11 mouse cellular contexts compared by ENCODE assay signal in genomic region chr9:56572534-56573479, GRCm38 (mm10).
DNase-seq lines count a peak whose midpoint lies in the region; ATAC-seq and TF ChIP-seq lines count a peak whose summit lies in the region.
"Had no signal": no experiment of that assay in that cellular context is flagged by ENCODE, and none has a peak within 500 bp of the region (broad histone marks: within the 10 kb centered on the region; RNA-seq: fewer than 3 reads in every experiment).

No protein-coding gene starts in this region.

- H3K27me3 ChIP-seq in embryonic facial prominence, embryonic 11.5 days (ENCODE audit: control insufficient read depth, insufficient read depth, low read length): no peaks in the 10 kb centered on the region
- no peaks in the 10 kb centered on the region for H3K27me3 ChIP-seq in hindbrain, embryonic 15.5 days
- peaks cover 17% of the 10 kb centered on the region for H3K27me3 ChIP-seq in myocyte (ENCODE audit: control insufficient read depth, insufficient read depth, insufficient read length)

- no peaks in the 10 kb centered on the region for H3K36me3 ChIP-seq in embryonic facial prominence, embryonic 11.5 days (replicated peaks; ENCODE audit: control insufficient read depth, insufficient read depth, low read depth, low read length)
- H3K36me3 ChIP-seq in hindbrain, embryonic 15.5 days: no peaks in the 10 kb centered on the region
- H3K36me3 ChIP-seq in myocyte (ENCODE audit: control insufficient read depth, insufficient read depth): no peaks in the 10 kb centered on the region

- H3K27ac ChIP-seq in embryonic facial prominence, embryonic 11.5 days (replicated peaks; ENCODE audit: low read depth, low read length): no peak overlapping the region
- H3K27ac ChIP-seq in hindbrain, embryonic 15.5 days (replicated peaks): peak overlapping the region; percentile 74
- H3K27ac ChIP-seq: heart, adult 2 months; macrophage had no signal

- 51% methylated on average over 23 of the region's 23 CpGs for WGBS in embryonic facial prominence, embryonic 11.5 days
- 36% methylated on average over 23 of the region's 23 CpGs for whole genome bisulfite sequencing in hindbrain, embryonic 15.5 days

- peaks cover 2% of the 10 kb centered on the region; the same call in 1 of the 2 replicates for H3K4me1 ChIP-seq in embryonic facial prominence, embryonic 11.5 days (ENCODE audit: control insufficient read depth, insufficient read depth, low read length)
- peaks cover 22% of the 10 kb centered on the region for H3K4me1 ChIP-seq in hindbrain, embryonic 15.5 days (replicated peaks)

- H3K9me3 ChIP-seq in embryonic facial prominence, embryonic 11.5 days (replicated peaks; ENCODE audit: control insufficient read depth, low read length): no peaks in the 10 kb centered on the region
- H3K9me3 ChIP-seq in hindbrain, embryonic 15.5 days: no peaks in the 10 kb centered on the region

- H3K4me2 ChIP-seq in embryonic facial prominence, embryonic 11.5 days (ENCODE audit: low read depth, low read length): no peak overlapping the region
- H3K4me2 ChIP-seq in hindbrain, embryonic 15.5 days: peak overlapping the region; percentile 28
- peak overlapping the region; percentile 44 for H3K4me2 ChIP-seq in myocyte (ENCODE audit: low read depth)

- no peak overlapping the region for H3ac ChIP-seq in myocyte (ENCODE audit: control insufficient read depth, insufficient read length)

- H3K4me3 ChIP-seq in embryonic facial prominence, embryonic 11.5 days (ENCODE audit: low read depth, low read length): no peak overlapping the region
- H3K4me3 ChIP-seq in hindbrain, embryonic 15.5 days: no peak overlapping the region
- no peak overlapping the region for H3K4me3 ChIP-seq in myocyte
- H3K4me3 ChIP-seq: heart, adult 2 months had no signal

- no peak for TF ChIP-seq POLR2A in myocyte (IDR thresholded peaks at IDR 0.05; ENCODE audit: insufficient read length, low read depth)

- peak; percentile 8 to 26 for DNase-seq in left cerebral cortex, adult 9 months (ENCODE audit: low spot score in 2 of 2)
- DNase-seq in left cerebral cortex, adult 18-20 months (ENCODE audit: low spot score in 2 of 2): no peak
- no peak for DNase-seq in embryonic facial prominence, embryonic 11.5 days (ENCODE audit: low spot score)
- no peak for DNase-seq in natural killer cell, adult 2 months (ENCODE audit: low spot score in 2 of 2)
- no peak for DNase-seq in gastrocnemius, postnatal 10 days
- no peak for DNase-seq in adrenal gland, adult 18-20 months (ENCODE audit: low spot score in 2 of 2)
- DNase-seq: heart, adult 2 months; layer of hippocampus, adult 9-11 months had no signal

- no peaks in the 10 kb centered on the region for H3K79me2 ChIP-seq in myocyte (ENCODE audit: control insufficient read depth, insufficient read depth)

- 0 out of 2 replicates have a peak, but pooled peaks have one; percentile 14 for ATAC-seq in embryonic facial prominence, embryonic 11.5 days (replicated peaks; ENCODE audit: insufficient number of reproducible peaks, low FRiP score, low TSS enrichment, low read depth)
- ATAC-seq in hindbrain, embryonic 15.5 days (ENCODE audit: low FRiP score, low read depth): peak; percentile 61

- H3K9ac ChIP-seq in embryonic facial prominence, embryonic 11.5 days (replicated peaks; ENCODE audit: low read length): no peak overlapping the region
- H3K9ac ChIP-seq in hindbrain, embryonic 15.5 days: no peak overlapping the region

TF ChIP-seq in myocyte, 11 proteins besides CTCF, POLR2A, EP300 and RAD21:
- TF ChIP-seq SRF (IDR thresholded peaks at IDR 0.05; ENCODE audit: control insufficient read depth, insufficient read length, low read depth) (no peak), MAX (IDR thresholded peaks at IDR 0.05; ENCODE audit: low read depth) (no peak), MYOD1 (IDR thresholded peaks at IDR 0.05; ENCODE audit: control insufficient read depth in 1 of 3, insufficient read length in 2 of 3, low read depth in 2 of 3) (no peak), TCF12 (IDR thresholded peaks at IDR 0.05; ENCODE audit: insufficient read depth, poor library complexity, severe bottlenecking) (no peak), CEBPB (IDR thresholded peaks at IDR 0.05; ENCODE audit: insufficient read depth, poor library complexity, severe bottlenecking) (no peak), POLR2AphosphoS2 (IDR thresholded peaks at IDR 0.05; ENCODE audit: insufficient read length, low read depth) (no peak), USF1 (IDR thresholded peaks at IDR 0.05; ENCODE audit: low read depth) (no peak), MYOG (IDR thresholded peaks at IDR 0.05; ENCODE audit: control insufficient read depth in 1 of 3, insufficient read depth in 1 of 3, insufficient read length in 2 of 3, low read depth in 2 of 3) (no peak), REST (IDR thresholded peaks at IDR 0.05; ENCODE audit: insufficient read depth, insufficient read length) (no peak), E2F4 (IDR thresholded peaks at IDR 0.05; ENCODE audit: insufficient read depth) (no peak), TCF3 (IDR thresholded peaks at IDR 0.05; ENCODE audit: insufficient read length, low read depth) (no peak)

Comparison
In these comparisons a context has a peak if more than half of its experiments do, and no peak if none do; other contexts are left out.
1. DNase-seq: peak in left cerebral cortex, adult 9 months (2 of 2); none in left cerebral cortex, adult 18-20 months (0 of 2), embryonic facial prominence, embryonic 11.5 days (single experiment), natural killer cell, adult 2 months (0 of 2), gastrocnemius, postnatal 10 days (single experiment) and adrenal gland, adult 18-20 months (0 of 2).